Mouse (Mus musculus) telencephalon, adult 2 months (tissue): Measurements from ENCODE around the gene Gm49450.
"Not testable (repeated sequence)": the region's sequence is repeated elsewhere in the genome, so short reads cannot be mapped to it uniquely, and the experiment has no call there.

Source experiments
- DNase-seq: peaks from one replicate; pipeline ENCODE4 v3.0.0-alpha.2; 2011; ENCODE audit warnings: low read depth, low spot score

Gm49450 gene

DNA sequence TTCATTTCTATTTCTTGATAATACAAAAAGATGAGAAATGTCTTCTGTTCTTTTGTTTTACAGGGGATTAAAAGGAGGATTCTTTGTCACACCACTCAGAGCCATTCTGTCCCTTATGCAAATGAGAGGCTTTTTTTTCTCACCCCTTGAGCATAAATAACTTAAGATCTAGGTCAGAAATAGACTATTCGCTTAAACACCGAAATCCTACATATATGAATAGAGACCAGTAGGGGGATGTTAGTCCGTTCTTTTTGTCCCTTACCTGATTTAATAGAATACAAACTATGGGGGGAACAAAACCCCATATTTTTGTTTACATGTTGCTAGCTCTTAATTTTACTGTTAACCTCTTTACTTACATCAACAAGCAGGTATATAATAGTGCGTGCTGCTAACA is 2.6 kb upstream of the Gm49450 start:
- DNase-seq = no peak

- DNase-seq = no peak
These were observed 2.0 kb upstream of the Gm49450 start for GRCm38 (mm10) chr15:98955324-98955723.

DNA sequence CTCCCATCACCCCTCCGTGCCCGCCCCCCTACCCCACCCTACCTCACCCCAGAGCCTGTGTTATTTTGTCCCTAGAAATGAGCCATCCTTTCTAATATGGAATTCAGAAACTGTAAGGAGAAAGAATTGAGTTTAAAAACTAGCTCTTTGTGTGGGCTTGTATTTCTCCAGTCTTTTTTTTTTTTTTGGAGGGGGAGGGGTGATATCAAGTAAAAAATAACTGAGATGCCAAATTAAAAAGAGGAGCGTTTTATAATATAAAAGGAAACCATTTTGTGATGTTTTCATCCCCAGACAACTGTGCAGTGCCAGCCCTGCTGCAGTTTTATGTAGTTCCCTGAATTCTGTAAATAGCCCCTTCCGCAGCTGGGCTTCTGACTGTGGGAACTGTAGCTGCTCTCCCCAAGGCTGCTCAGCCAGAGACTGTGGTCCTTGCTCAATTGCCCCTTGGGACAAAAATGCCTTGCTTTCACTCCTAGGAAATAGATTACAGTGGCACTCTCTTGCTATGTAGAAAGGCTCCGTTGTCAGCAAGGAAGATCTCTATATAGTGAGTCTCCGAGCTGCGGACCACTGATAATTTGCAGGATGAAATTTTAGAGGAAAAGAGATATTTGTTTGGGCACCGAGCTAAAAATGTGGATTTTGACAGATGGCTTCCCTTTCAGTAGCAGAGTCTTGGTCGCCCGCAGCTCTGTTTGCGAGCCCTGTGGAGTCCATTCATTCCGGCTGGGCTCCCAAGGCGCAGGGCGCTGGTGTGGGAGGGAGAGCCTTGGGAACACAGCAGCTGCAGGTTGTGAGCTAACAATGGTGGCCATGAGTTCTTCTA is 1.3 kb upstream of the Gm49450 start:
- DNase-seq = no peak

DNA sequence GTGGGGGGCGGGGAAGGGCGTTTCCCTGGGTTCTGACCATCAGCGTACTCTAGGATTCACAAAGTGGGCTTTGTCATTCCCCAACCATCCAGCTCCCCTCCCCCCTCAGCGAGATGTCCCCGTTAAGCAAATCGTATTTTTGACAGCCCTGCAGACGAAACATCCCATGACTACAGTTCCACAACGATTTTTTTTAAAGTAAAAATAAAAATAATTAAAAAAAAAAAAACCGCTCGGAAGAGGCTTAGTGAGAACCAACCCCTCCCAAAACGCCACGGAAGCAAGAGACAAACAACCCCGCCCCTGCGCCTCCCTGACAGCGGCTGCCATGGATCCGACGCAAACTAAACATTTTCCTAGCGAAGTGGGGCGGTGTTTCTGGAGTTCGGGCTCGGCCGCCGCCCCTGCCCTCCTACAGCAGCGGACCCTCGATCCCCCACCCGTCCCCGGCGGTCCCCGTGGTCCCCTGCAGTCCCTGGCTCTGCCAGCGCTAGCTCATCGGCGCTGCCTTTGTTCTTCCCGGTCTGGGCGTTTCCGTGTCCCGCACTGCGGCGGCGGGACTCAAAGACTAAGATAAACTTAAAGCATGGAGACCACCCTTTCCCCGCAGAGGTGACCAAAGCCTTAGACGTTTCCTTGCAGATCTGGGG is 475 bp downstream of the Gm49450 start:
- no peak for DNase-seq

GRCm38 (mm10) chr15:98952063-98952455 is 1.3 kb downstream of the Gm49450 start:
- DNase-seq = no peak

DNA sequence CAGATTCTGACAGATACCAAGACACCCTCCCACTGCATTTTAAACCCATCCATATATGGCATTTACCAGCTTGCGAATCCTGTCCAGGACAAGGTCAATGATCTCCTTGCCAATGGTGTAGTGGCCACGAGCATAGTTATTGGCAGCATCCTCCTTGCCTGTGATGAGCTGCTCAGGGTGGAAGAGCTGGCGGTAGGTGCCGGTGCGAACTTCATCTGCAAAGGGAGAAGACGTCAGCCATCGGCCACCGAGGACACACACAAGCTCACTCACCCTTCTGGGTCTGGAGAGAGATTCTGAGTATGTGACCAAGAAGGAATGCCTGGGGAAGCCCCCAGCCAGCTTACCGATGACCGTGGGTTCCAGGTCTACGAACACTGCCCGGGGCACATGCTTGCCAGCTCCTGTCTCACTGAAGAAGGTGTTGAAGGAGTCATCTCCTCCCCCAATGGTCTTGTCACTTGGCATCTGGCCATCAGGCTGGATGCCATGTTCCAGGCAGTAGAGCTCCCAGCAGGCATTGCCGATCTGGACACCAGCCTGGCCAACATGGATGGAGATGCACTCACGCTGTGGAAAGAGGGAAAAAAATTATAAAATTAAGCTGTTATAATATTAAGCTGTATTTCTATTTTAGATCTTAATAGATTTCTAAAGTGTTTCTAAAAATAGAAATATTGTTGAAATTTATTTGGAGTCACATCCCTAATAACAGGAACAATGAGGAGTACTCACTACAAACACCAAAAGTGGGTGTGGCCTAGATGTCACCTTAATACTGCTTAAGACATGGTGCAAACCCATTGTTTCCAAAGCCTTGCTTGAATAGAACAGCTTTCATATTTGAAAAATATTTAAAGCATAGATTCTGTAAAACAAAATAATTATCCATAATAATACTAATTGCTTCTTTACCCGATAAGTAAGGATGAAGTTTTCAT is 2.0 kb downstream of the Gm49450 start:
- not testable (repeated sequence) for DNase-seq

DNA sequence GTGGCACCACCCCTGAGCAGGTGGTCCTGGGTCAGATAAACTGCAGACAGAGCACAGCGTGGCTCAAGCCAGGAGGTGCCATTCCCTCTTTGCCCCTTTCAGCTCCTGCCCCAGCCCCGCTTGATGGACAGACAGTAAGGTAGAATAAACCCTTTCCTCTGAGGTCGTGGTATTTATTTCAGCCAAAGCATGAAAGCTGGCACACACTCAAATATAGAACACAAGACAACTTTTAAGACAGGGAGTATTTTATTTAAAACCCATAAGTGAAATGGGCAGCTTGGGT is 3.8 kb downstream of the Gm49450 start:
- DNase-seq = no peak

DNA sequence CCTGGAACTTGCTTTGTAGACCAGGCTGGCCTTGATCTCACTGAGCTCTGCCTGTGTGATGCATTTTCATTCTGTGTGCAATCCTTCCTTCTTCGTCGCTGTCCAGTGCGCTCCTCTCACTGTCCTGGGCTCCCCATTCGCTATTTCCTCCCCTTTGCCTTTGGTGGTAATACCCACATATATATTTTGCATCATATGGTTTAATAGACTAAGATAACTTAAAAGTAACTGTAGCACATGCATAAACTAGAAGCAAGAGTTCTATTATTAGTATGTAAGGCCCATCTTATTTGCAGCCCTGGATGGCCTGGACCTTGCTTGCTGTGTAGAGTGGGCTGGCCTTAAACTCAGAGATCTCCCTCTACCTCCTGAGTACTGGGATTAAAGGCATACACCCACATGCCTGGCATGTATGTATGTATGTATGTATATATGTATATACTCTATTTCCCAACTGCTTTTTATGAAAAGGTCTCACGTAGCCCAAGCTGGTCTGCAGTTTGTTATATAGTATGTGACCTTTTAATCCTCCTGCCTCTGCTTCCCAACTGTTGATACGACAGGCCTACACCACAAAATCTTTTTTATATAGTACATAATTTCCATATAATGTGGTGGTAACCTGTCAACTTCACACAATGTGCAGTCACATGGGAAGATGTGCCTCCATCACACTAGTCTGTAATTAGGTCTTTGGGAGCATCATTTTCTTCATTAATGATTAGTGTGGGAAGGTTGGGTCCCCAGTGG is 4.3 kb downstream of the Gm49450 start:
- no peak for DNase-seq

GRCm38 (mm10) chr15:98948382-98948781 is 5.0 kb downstream of the Gm49450 start:
- DNase-seq = no peak

DNA sequence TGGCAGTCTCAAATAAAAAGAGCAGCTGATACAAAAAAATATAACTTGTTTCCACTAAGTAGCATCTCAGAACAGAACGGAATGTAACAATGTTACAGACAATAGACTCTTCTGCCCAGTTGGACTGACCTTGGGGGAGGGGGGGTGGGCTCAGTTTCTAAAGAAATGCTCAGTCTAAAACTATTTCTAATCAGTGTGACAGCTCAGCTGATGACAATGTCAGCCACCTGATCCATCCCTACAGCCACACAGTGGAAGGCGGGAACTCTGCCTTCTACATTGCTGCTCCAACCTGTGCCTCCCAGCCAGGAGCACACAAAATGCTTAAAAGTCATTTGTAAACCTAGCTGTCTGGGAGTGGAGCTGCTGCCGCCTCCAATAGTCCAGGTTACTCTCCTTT is 5.5 kb downstream of the Gm49450 start:
- no peak for DNase-seq

DNA sequence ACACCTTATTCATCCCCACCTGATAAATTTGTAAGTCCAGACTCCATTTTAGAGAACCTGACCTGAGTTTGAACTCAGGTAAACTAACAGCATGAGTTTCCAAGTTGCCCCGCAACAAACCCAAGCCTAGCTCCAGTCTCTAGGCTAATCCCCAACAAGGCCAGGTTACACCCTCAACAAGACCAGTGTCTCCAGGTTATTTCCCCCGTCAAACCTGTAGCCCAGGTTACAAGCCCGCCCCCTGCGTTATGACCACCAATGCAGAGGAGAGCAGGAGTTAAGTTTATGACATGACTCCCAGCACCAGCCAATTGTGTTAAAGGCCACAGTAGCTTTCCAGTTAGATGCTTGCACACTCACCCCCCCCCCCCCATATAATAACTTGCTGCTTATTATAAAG is 10.2 kb downstream of the Gm49450 start:
- no peak for DNase-seq

- no peak for DNase-seq
These were observed 11.3 kb downstream of the Gm49450 start for GRCm38 (mm10) chr15:98942081-98942480.

GRCm38 (mm10) chr15:98941539-98941938 is 11.8 kb downstream of the Gm49450 start:
- no peak for DNase-seq

DNA sequence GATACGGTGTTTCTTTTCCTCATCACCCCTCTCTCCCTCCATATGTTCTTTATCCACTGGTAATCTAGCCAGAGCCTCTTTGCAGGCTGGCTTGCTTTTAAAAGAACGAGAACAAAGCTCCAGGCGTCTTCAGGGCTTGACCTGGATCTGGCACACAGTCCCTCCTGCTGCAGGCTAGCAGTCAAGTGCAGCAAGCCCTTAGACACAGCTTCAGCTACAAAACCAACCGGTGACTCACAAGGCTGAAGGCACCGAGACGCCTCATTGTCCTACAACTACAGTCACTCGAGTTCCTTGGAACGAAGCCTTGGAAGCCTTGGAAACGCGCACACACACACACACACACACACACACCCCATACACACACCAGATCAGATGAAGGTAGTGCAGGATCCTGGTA is 12.5 kb downstream of the Gm49450 start:
- DNase-seq = no peak

- DNase-seq = no peak
These were observed 19.0 kb downstream of the Gm49450 start, which contains the start of gene Tuba1b for GRCm38 (mm10) chr15:98934217-98934839. Gene Tuba1b, minus strand, starts transcription at chr15:98934565.

DNA sequence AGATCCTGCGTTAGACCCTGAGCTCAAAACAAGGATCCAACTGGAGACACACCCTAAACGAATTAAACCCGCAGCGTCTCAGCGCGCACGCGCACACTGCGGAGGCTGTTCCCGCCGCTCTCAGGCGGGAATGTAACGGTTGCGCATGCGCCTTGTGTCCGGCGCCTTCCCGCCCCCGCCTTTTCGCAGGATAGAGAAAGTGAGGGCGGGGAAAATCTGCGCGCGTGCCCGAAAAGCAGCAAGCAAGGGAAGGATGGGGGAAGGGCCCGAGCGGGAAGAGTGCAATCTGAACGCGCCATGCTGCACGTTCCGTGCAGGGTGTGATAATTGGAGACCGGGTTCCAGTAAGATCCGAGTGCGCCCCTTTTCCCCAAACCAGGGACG is 19.5 kb downstream of the Gm49450 start:
- peak; percentile 93 for DNase-seq

- DNase-seq = not testable (repeated sequence)
These were observed 20.2 kb downstream of the Gm49450 start for GRCm38 (mm10) chr15:98933004-98933671.

DNA sequence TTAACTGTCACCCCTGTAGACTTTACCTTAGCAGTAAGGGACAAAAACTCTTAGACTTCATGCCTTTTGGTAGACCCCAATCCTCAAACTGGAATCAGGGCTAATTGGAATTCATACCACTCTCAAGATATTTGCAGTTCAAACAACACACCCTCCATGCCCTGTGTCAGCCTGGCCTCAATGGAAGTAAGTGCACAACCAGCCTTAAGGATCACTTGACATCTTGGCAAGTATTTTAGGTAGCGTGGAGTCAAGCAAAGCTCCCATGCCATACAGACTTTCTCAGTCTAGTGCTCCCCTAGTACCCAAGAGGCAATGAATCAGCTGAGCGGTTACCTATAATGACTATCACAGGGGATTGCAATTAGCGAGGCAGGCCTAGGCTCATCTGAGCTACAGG is 22.4 kb downstream of the Gm49450 start:
- DNase-seq = no peak

- DNase-seq = no peak
These were observed 23.2 kb downstream of the Gm49450 start for GRCm38 (mm10) chr15:98930017-98930734.
